Mouse (Mus musculus): ENCODE results near the gene Ppwd1.
A peak's percentile ranks its signal among the peaks of the same experiment; 100 is the strongest.

DNA sequence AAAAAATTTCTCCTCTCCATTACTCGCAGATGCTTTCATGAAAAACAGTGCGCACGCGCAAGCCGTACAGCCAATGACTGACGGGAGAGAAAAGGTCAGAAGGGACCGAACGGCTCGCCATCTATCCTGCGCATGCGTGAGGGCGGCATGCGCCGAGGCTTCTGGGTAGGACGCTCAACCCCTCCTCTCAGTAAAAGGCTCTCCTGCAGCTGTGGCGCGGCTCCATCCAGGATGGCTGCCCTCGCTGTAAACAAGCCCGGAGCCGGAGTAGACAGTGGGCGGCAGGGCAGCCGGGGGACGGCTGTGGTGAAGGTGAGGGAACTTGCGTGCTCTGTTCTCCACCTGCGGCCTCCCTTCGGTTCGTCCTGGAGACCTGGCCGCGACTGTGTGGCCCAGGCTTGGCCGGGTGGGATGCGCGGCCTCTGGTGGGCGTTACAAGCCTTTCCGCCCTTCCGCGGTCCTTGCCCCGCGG, 50.0 kb downstream of the Ppwd1 start, which contains the start of gene Trim23:
- TF ChIP-seq POLR2A (IDR thresholded peaks at IDR 0.05; ENCODE audit: insufficient read depth, low read depth, low read length) = peak; percentile 94
- no peak for TF ChIP-seq EP300 (IDR thresholded peaks at IDR 0.05; ENCODE audit: insufficient read depth, low read depth, low read length)

Data from heart, adult 2 months (tissue).